Mouse (Mus musculus) left cerebral cortex, postnatal 4 days (tissue): ENCODE measurements around the gene Zfp961. TPM values are rescaled to one million over a fixed set of nuclear protein-coding genes. Genes with fewer than 3 reads are reported as not detected.
"Not testable (repeated sequence)": the region's sequence is repeated elsewhere in the genome, so short reads cannot be mapped to it uniquely, and the experiment has no call there.

Source experiments
- DNase-seq: peaks from one replicate; pipeline ENCODE4 v3.0.0-alpha.2; 2022
- intact Hi-C: fragments of 180-260 bp; cut with DNase I; formaldehyde crosslinking; loops from one replicate; pipeline ENCODE4 v1.15.1; 2025
- total RNA-seq, 2 experiments: library from RNA; stranded (reverse); gene quantifications; 2 replicates each; pipeline ENCODE4 v1.2.3; 2021

The Zfp961 gene
- total RNA-seq, 2 experiments from 2014 or later = 16.8 to 18.6 TPM

GRCm38 (mm10) chr8:72013506-72014228, 62.8 kb downstream of the Zfp961 start:
- intact Hi-C loops, DNase-seq: not testable (repeated sequence)

DNA sequence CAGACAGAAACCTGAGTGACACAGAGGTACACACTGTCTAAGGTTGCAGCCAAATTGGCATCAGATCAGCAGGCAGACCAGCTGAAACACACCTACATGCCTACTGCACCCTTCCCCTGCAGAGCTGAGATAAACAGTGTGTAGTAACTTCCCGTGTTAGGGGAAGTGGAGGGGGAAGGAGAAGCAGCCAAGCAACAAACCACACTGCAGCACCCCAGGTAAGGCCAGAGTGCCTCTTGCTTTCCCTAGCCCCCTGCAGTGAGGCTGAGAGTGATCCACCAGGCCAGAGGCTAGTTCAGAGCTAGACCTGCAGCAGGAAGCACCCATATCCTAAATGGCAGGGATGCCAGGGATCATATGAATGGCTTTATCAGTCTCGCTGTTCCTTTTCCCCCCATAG, 66.5 kb downstream of the Zfp961 start:
- DNase-seq, intact Hi-C loops: not testable (repeated sequence)

- DNase-seq = peak; percentile 10
- intact Hi-C loops = no loop called here
Observed at GRCm38 (mm10) chr8:72018141-72018540, 67.3 kb downstream of the Zfp961 start.

DNA sequence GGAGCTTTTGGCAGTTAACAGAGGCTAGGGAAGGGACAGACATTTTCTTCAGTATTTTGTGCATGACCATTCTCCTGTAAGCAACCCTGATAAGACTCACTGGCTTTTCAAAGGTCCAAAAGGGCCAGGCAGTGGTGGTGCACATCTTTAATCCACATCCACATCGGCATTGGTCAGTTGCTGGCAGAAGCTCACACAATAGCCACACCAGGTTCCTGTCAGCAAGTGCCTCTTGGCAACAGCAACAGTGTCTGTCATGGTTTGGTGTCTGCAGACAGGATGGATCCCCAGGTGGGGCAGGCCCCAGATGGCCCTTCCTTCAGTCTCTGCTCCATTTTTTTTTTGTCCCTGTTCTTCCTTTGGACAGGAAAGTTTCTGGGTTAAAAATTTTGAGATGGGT, 68.2 kb downstream of the Zfp961 start:
- intact Hi-C loops, DNase-seq: not testable (repeated sequence)

GRCm38 (mm10) chr8:72019816-72020215, 69.0 kb downstream of the Zfp961 start:
- intact Hi-C loops = no loop called here
- no peak for DNase-seq

GRCm38 (mm10) chr8:72024886-72025285, 74.0 kb downstream of the Zfp961 start:
- intact Hi-C loops, DNase-seq: not testable (repeated sequence)

DNA sequence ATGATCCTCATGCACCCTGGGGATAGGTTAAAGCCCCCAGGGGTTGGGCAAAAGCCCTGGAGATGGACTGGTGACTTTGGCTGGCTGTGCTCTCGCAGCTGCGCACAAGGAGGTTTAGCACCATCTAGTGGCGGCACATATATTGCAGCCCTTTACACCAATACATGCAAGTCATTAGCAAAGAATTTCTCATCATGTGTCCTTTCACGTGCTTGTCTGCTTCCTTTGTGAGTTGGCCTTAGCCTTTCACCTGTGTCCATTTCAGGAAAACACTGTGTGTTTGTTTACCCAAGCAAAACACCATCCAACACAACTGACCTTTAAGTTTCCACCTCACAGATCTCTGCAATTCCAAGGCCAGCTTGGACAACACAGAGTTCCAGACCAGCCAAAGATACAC, 82.1 kb downstream of the Zfp961 start:
- peak; percentile 48 for DNase-seq
- intact Hi-C loops = not testable (repeated sequence)

GRCm38 (mm10) chr8:72040918-72041317, 90.1 kb downstream of the Zfp961 start, which contains the start of gene Olfr372:
Gene Olfr372, plus strand, starts transcription at chr8:72041218.
- intact Hi-C loops, DNase-seq: not testable (repeated sequence)

DNA sequence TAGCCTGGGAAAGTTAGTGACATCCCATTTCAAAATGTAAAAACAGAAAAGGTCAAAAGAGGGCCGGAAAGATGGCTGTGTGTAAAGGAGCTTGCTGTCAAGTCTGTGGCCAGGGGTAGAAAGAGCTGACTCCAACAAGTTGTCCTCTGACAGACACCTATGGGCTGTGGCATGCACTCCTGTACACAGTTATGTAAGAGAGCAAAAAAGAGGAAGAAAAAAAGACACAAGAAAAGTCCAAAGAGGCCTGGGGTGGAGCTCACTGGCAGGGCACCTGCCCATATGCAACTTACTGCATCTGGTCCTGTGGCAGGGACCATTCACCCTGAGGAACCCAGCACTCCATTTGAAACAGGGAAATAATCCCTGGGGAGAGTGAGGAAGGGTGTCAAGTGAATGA, 91.7 kb downstream of the Zfp961 start:
- DNase-seq = no peak
- intact Hi-C loops = no loop called here

Other genes starting within 250 kb of the Zfp961 start
- gene B3gnt3, start 249.2 kb upstream of the Zfp961 start, total RNA-seq = under 1 TPM; 0.22 to 0.36 TPM
- 100 to 1,000 TPM; 153 to 162 TPM for gene Fcho1, start 225.3 kb upstream of the Zfp961 start, total RNA-seq
- 10 to 100 TPM; 13.3 to 13.6 TPM for gene Zfp709, start 69.0 kb upstream of the Zfp961 start, total RNA-seq
- 10 to 100 TPM; 20.8 to 23.0 TPM for gene Zfp882, start 42.4 kb upstream of the Zfp961 start, total RNA-seq
- 10 to 100 TPM; 24.3 to 25.1 TPM for gene Zfp617, start 42.4 kb upstream of the Zfp961 start, total RNA-seq
- gene Cyp4f18, start 58.6 kb downstream of the Zfp961 start, total RNA-seq = under 1 TPM in 1 of 2 experiments, not detected in 1; 0.48 TPM
- gene Olfr372, start 90.2 kb downstream of the Zfp961 start, total RNA-seq = not detected
- not detected for gene Olfr373, start 132.1 kb downstream of the Zfp961 start, total RNA-seq
- gene Olfr374, start 156.0 kb downstream of the Zfp961 start, total RNA-seq = under 1 TPM in 1 of 2 experiments, not detected in 1; 0.04 TPM
- 10 to 100 TPM; 74.1 to 78.5 TPM for gene Tpm4, start 183.9 kb downstream of the Zfp961 start, total RNA-seq
- 10 to 100 TPM; 49.6 to 55.4 TPM for gene Rab8a, start 210.2 kb downstream of the Zfp961 start, total RNA-seq
- not detected for gene Hsh2d, start 238.6 kb downstream of the Zfp961 start, total RNA-seq